ENCODE assay signal across 8 mouse cellular contexts in the genomic region with DNA sequence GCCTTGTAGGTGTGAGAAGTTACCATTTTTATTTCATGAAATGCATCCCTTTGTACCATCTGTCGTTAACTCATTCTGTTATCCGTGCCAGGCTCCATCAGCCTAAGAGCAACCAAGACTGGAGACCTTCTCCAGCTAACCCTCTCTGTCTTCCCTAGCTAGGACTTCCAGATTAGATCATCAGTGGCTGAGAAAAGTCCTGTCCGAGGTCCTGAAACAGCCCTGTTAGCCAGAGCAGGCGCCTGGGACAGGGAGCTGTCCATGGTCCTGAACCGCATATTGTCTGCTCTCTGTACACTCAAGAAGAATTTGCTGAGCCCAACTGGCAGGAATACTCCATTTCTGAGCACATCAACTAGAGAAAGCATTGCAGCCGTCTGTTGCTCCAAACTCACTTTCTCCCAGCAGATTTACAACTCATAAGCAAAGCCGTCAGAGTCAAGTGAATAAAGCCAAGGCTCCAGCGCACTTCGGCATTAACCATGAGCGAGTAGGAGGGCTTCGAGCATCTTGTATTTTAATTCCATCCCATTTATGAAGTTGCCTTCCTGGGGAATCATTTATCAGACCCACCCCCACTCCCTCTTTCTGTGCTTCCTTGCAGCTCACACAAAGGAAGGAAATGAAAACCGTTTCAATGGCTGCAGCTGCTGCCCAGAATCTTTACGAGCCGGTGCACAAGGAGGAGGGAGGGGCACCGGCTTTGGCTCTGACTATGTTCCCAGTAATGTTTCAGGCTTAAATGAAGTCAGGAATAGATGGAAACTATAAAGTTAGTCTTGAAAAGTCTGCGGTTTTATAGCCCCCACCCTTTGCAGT.
A peak's percentile ranks its signal among the peaks of the same experiment; 100 is the strongest.
DNase-seq lines count a peak whose midpoint lies in the region; ATAC-seq lines count a peak whose summit lies in the region.

No protein-coding gene starts in this region.

- H3K4me1 ChIP-seq in hindbrain, embryonic 14.5 days (replicated peaks; ENCODE audit: control insufficient read depth, insufficient read depth, low read length): no peaks in the 10 kb centered on the region; the same call in 1 of the 2 replicates

- 25% methylated on average over 16 of the region's 16 CpGs for WGBS in hindbrain, embryonic 14.5 days

- no peak overlapping the region for H3K4me3 ChIP-seq in hindbrain, embryonic 14.5 days (replicated peaks; ENCODE audit: low read length)

- peak overlapping the region; percentile 21 for H3K4me2 ChIP-seq in hindbrain, embryonic 14.5 days (replicated peaks)

- H3K27me3 ChIP-seq in hindbrain, embryonic 14.5 days (ENCODE audit: control insufficient read depth, insufficient read depth, low read length): no peaks in the 10 kb centered on the region

- 0 out of 2 replicates have a peak overlapping the region, but pooled peaks have one; percentile 56 for H3K27ac ChIP-seq in hindbrain, embryonic 14.5 days

- H3K9me3 ChIP-seq in hindbrain, embryonic 14.5 days (ENCODE audit: control insufficient read depth, low read length): no peaks in the 10 kb centered on the region

- peak; percentile 16 for DNase-seq in MEL-GATA-1-ER (ENCODE audit: extremely low read depth, low read depth)
- DNase-seq in c-Kit-positive CD71-positive TER-119-negative erythroid progenitor cells, embryonic 14.5 days (ENCODE audit: low read depth): peak; percentile 55
- DNase-seq in frontal cortex, postnatal 25 days (ENCODE audit: low spot score in 2 of 2): peak; percentile 32 to 43
- DNase-seq in hindbrain, embryonic 14.5 days (ENCODE audit: low spot score): peak; percentile 84
- DNase-seq in layer of hippocampus, postnatal 14 days (ENCODE audit: low spot score in 2 of 2): peak; percentile 54 to 74
- peak; percentile 83 for DNase-seq in lung, postnatal 36 days
- peak; percentile 80 for DNase-seq in right cerebral cortex, postnatal 10 days (ENCODE audit: low spot score in 2 of 2)

- peak; percentile 57; the same call in 1 of the 2 replicates for ATAC-seq in hindbrain, embryonic 14.5 days (ENCODE audit: low FRiP score)
- ATAC-seq in inflammation-experienced regulatory T-cells, adult 6 months: no peak

- H3K36me3 ChIP-seq in hindbrain, embryonic 14.5 days (replicated peaks; ENCODE audit: control insufficient read depth, insufficient read depth): no peaks in the 10 kb centered on the region

- no peak overlapping the region for H3K9ac ChIP-seq in hindbrain, embryonic 14.5 days

Comparison
In these comparisons a context has a peak if more than half of its experiments do, and no peak if none do; other contexts are left out.
1. DNase-seq: peak in every context shown above with its lines; median percentile 84 in hindbrain, embryonic 14.5 days; 83 in lung, postnatal 36 days; 80 in right cerebral cortex, postnatal 10 days; 64 in layer of hippocampus, postnatal 14 days; 55 in c-Kit-positive CD71-positive TER-119-negative erythroid progenitor cells, embryonic 14.5 days; 38 in frontal cortex, postnatal 25 days; 16 in MEL-GATA-1-ER.